Mouse (Mus musculus) intestine, embryonic 16.5 days (tissue): ENCODE measurements around the gene Tcf7l1. TPM values are rescaled to one million over a fixed set of nuclear protein-coding genes. Genes with fewer than 3 reads are reported as not detected.

Source experiments
- ATAC-seq: fragments of 200-750 bp; cut with Nextera tagmentation; 2 replicates; pipeline ENCODE4 v1.8.0; 2017; ENCODE audit warnings: moderate TSS enrichment, moderate library complexity
- H3K27ac ChIP-seq: fragments of 300-500 bp; sonication (generic); 2 replicates; pipeline ENCODE4 v1.5.1; 2014; ENCODE audit warnings: mild to moderate bottlenecking, low read length
- H3K27me3 ChIP-seq: fragments of 300-500 bp; sonication (generic); replicated peaks from 2 replicates; pipeline ENCODE4 v1.6.1; 2014; ENCODE audit warnings: low read length, control low read depth, mixed read lengths; ENCODE audit not compliant: control insufficient read depth, insufficient read depth
- H3K36me3 ChIP-seq: fragments of 300-500 bp; sonication (generic); 2 replicates; pipeline ENCODE4 v1.6.1; 2014; ENCODE audit warnings: low read length, control low read depth; ENCODE audit not compliant: control insufficient read depth, insufficient read depth
- H3K4me1 ChIP-seq: fragments of 300-500 bp; sonication (generic); 2 replicates; pipeline ENCODE4 v1.6.1; 2014; ENCODE audit warnings: low read length, control low read depth, mixed read lengths; ENCODE audit not compliant: control insufficient read depth, insufficient read depth
- H3K4me2 ChIP-seq: fragments of 300-500 bp; sonication (generic); 2 replicates; pipeline ENCODE4 v1.6.1; 2014; ENCODE audit warnings: low read depth, low read length, control low read depth
- H3K4me3 ChIP-seq: fragments of 300-500 bp; sonication (generic); 2 replicates; pipeline ENCODE4 v1.5.1; 2014; ENCODE audit warnings: mild to moderate bottlenecking, low read length
- H3K9ac ChIP-seq: fragments of 300-500 bp; sonication (generic); 2 replicates; pipeline ENCODE4 v1.6.1; 2014; ENCODE audit warnings: low read depth, low read length
- H3K9me3 ChIP-seq: fragments of 300-500 bp; sonication (generic); 2 replicates; pipeline ENCODE4 v1.6.1; 2016; ENCODE audit warnings: low read length, control low read depth; ENCODE audit not compliant: control insufficient read depth
- WGBS: fragments of 180-500 bp; shearing (Covaris S2); extraction: QIAGEN DNeasy Blood & Tissue Kit; methylation state at CpG from one replicate; pipeline ENCODE4 v1.1.7; 2014; 5-methylcytosine and 5-hydroxymethylcytosine counted together
- polyA plus RNA-seq: library from polyadenylated mRNA; unstranded; fragments of >200 nt; fragmentation: Nextera tagmentation; extraction: Ambion mirVana; gene quantifications from 2 replicates; pipeline ENCODE4 v1.2.1, GENCODE M21; 2015

Tcf7l1 gene
- polyA plus RNA-seq, 1 experiment from 2014 or later = 8.5 TPM

DNA sequence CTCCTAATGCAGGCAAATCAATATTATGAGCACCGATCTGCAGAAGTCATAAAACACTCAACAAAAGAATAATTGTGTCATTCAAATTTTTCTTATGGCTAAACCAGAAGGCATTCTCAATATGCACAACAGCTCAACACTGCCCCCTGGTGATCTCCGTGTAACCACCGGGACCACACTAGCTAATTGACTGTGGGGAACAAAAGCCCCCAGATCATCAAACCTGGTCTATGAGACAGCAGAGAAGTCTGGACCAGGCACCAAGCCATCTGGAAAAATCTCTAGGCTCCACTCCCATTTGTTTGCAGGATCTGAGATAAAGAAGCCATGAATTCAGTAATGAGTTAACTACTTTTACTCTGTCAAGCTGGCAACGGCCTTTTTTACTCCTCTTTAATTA, 122.0 kb downstream of the Tcf7l1 start:
- H3K36me3 ChIP-seq = no peaks in the 10 kb centered on the region
- no peaks in the 10 kb centered on the region for H3K27me3 ChIP-seq
- H3K4me2 ChIP-seq = no peak overlapping the region
- H3K4me3 ChIP-seq = no peak overlapping the region
- no peak overlapping the region for H3K27ac ChIP-seq
- 55% methylated on average over 4 of the region's 4 CpGs for WGBS
- ATAC-seq = no peak
- peaks cover 23% of the 10 kb centered on the region; the same call in 1 of the 2 replicates for H3K4me1 ChIP-seq
- no peak overlapping the region for H3K9ac ChIP-seq
- no peaks in the 10 kb centered on the region for H3K9me3 ChIP-seq

DNA sequence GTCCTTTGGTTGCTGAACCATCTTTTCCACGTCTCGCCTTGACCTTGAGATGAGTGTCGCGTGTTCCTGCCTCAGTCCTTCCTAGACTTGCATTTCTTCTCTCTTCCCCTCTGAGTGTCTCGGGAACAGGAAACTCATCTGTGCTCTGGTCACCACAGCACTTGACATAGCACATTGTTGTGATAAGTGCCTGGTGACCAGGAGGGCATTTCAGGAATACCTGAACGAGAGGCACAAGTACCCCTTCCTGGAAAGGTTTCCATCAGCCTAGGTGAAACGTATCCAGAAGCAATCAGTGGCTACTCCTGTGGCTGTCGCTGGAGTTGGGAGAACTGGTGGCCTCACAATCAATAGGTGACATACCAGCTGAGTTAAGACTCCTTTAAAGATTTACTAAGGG, 124.8 kb downstream of the Tcf7l1 start:
- no peak overlapping the region for H3K9ac ChIP-seq
- no peaks in the 10 kb centered on the region for H3K36me3 ChIP-seq
- H3K4me2 ChIP-seq = no peak overlapping the region
- H3K27ac ChIP-seq = no peak overlapping the region
- peaks cover 40% of the 10 kb centered on the region for H3K4me1 ChIP-seq
- no peaks in the 10 kb centered on the region for H3K9me3 ChIP-seq
- no peaks in the 10 kb centered on the region for H3K27me3 ChIP-seq
- 46% methylated on average over 8 of the region's 8 CpGs for WGBS
- no peak overlapping the region for H3K4me3 ChIP-seq
- no peak for ATAC-seq

DNA sequence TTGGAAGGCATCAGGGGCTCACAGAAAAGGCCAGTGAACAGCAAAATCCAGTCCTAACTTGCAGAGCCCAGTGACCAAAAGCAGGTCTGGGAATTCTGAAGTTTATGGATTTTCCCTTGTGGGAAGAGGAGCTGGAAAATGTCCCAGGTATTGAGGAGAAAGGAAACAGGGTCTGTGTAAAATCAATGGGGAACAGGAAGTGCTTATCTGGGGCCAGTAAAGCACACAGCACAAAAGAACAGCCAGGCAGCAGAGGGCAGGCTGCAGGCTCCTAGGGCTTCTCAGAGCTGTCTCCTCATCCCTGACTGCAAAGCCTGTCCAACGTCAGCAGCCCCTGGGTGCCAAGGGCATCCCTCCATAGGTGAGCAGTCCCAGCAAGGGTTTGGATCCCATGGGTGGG, 126.1 kb downstream of the Tcf7l1 start:
- no peaks in the 10 kb centered on the region for H3K9me3 ChIP-seq
- H3K4me1 ChIP-seq = peaks cover 41% of the 10 kb centered on the region
- 11% methylated on average over 1 of the region's 1 CpGs for WGBS

DNA sequence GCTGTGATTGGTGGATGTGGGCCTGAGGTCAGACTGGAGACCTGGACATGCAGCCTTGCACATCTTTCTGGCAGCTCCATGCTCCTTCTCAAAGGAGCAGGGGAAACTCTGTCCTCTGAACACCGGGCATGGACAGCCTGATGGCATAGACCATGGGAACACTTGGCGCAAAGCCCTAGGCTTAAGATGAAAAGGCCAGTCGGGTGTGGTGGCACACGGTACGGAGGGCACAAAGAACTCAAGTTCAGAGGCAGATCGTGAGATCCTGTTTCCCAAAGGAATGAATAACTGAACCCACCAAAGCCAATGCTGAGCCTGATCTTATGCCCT, 128.7 kb downstream of the Tcf7l1 start:
- Histone ChIP-seq H3K4me2 (no peak overlapping the region), H3K4me3 (no peak overlapping the region), H3K36me3 (no peaks in the 10 kb centered on the region), H3K9ac (no peak overlapping the region), H3K27me3 (no peaks in the 10 kb centered on the region), H3K9me3 (no peaks in the 10 kb centered on the region), H3K27ac (peak overlapping the region; percentile 73), H3K4me1 (peaks cover 53% of the 10 kb centered on the region)
- no peak; the same call in 1 of the 2 replicates for ATAC-seq
- WGBS = 73% methylated on average over 6 of the region's 6 CpGs

More for the DNA sequence above, 126.1 kb downstream of the Tcf7l1 start:
- no peaks in the 10 kb centered on the region for H3K27me3 ChIP-seq
- ATAC-seq = no peak; the same call in 1 of the 2 replicates
- no peak overlapping the region for H3K4me3 ChIP-seq
- no peaks in the 10 kb centered on the region for H3K36me3 ChIP-seq
- no peak overlapping the region for H3K9ac ChIP-seq
- peak overlapping the region; percentile 43 for H3K27ac ChIP-seq
- H3K4me2 ChIP-seq = no peak overlapping the region

DNA sequence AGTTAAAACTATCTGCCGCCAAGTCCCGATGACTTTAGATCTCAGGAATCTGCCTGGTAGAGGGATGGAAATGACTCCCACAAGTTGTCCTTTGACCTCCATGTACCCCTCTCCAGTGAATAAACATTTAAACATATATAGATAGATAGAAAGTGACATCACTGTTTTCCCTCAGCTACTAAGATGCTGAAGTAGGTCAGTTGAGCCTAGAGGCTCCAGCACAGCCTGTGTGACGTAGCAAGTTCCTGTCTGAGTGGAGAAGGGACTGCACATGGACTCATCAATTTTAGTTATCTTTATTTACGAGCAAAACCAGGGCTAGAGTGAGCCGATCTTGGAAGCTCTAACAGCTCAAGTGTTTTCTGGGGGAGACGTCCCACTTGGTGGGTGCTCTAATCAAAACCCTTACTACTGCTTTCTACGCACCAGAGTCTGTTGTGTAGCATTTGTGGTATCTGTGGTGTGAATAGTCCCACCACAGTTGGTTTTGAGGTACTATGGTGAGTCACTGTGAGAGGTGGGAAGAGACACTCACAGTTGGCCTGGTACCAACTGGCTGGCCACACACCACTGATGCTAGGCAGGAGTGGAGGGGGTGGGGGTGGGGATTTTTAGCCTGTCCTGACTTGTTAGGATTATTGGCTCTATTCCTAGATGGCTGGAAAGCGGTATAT, 129.2 kb downstream of the Tcf7l1 start:
- ATAC-seq = peak; percentile 53
- H3K27ac ChIP-seq = peak overlapping the region; percentile 73
- H3K4me1 ChIP-seq = peaks cover 58% of the 10 kb centered on the region
- 43% methylated on average over 8 of the region's 8 CpGs for WGBS
- no peak overlapping the region for H3K9ac ChIP-seq
- H3K36me3 ChIP-seq = no peaks in the 10 kb centered on the region
- no peak overlapping the region for H3K4me3 ChIP-seq
- no peak overlapping the region for H3K4me2 ChIP-seq
- H3K27me3 ChIP-seq = no peaks in the 10 kb centered on the region
- no peaks in the 10 kb centered on the region for H3K9me3 ChIP-seq

DNA sequence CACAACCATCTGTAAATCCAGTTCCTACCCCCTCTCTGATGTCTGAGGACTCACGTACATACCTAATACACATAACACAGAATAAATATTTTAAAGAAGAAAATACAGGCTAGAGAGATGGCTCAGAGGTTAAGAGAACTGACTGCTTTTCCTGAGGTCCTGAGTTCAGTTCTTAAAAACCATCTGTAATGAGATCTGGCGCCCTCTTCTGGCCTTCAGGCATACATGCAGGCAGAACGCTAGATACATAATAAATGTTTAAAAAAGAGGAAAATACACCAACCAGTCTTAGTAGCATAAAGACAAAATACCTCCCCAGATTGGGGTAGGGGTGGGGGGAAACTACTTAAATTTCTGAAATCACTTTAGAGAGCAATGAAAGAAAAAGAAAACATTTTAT, 131.0 kb downstream of the Tcf7l1 start:
- H3K36me3 ChIP-seq = no peaks in the 10 kb centered on the region
- H3K9me3 ChIP-seq = no peaks in the 10 kb centered on the region
- H3K4me2 ChIP-seq = no peak overlapping the region
- WGBS = 57% methylated on average over 3 of the region's 3 CpGs
- no peak overlapping the region for H3K27ac ChIP-seq
- H3K27me3 ChIP-seq = no peaks in the 10 kb centered on the region
- H3K9ac ChIP-seq = no peak overlapping the region
- H3K4me1 ChIP-seq = peaks cover 54% of the 10 kb centered on the region
- no peak overlapping the region for H3K4me3 ChIP-seq
- no peak for ATAC-seq

DNA sequence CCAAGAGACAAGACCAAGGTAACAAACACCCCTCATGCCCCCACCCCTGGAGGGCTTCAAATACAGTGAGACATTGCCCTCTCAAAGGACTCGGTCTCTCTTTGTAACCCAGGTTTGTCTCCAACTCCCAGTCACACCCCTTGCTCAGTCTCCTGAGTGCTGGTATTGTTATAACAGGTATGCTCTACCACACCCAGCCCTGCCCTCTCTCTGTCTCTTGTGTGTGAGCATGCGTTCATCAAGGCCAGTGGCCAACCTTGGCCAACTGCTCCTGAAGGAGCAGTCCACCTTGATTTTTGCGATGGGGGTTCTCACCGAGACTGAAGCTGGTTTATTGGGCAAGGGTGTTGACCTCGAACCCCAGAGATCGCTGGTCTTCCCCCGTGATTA, 133.0 kb downstream of the Tcf7l1 start:
- Histone ChIP-seq H3K27me3 (no peaks in the 10 kb centered on the region), H3K4me3 (no peak overlapping the region), H3K9ac (no peak overlapping the region), H3K36me3 (no peaks in the 10 kb centered on the region), H3K4me1 (peaks cover 44% of the 10 kb centered on the region), H3K27ac (peak overlapping the region; percentile 88), H3K9me3 (no peaks in the 10 kb centered on the region), H3K4me2 (no peak overlapping the region)
- ATAC-seq = 0 out of 2 replicates have a peak, but pooled peaks have one; percentile 9
- 65% methylated on average over 7 of the region's 7 CpGs for WGBS

DNA sequence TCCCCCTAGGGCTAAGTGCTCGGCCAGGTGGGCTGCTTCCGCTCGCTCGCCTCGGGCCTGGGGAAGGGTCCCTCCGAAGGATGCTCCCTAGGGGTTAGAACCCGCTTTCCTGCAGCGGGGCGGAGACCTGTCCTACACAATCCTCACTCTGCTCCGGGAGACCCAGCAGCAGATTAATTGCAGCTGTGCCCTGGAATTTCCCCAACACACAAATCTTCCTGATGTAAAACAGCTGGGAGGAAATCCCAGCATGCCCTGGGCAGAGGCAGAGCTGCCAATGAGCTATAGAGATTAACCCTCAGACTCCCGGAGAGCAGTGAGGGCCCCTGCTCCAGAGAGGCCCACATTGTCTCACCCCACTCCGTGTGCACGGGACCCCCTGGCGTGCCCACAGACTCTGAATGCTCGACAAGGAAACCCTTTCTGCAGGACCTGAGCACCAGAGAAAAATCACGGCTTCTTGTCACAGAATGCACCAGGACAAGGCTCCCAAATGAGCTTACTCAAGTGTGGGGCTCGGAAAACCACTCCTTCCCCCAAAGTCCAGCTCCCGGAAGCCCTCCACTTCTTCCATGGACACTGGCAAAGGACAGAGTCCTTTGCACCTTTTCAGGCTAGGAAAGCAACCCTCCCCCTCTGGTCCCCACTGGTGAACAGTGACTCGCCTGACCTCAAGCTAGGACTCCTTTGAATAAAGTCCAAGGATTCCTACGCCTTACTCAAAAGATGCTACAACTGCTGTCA, 133.6 kb downstream of the Tcf7l1 start:
- Histone ChIP-seq H3K4me3 (peak overlapping the region; percentile 33), H3K9ac (peak overlapping the region; percentile 50), H3K27ac (peak overlapping the region; percentile 88), H3K9me3 (no peaks in the 10 kb centered on the region), H3K4me1 (peaks cover 44% of the 10 kb centered on the region), H3K27me3 (no peaks in the 10 kb centered on the region), H3K36me3 (no peaks in the 10 kb centered on the region), H3K4me2 (peak overlapping the region; percentile 50)
- WGBS = 28% methylated on average over 20 of the region's 20 CpGs
- peak; percentile 79 for ATAC-seq

DNA sequence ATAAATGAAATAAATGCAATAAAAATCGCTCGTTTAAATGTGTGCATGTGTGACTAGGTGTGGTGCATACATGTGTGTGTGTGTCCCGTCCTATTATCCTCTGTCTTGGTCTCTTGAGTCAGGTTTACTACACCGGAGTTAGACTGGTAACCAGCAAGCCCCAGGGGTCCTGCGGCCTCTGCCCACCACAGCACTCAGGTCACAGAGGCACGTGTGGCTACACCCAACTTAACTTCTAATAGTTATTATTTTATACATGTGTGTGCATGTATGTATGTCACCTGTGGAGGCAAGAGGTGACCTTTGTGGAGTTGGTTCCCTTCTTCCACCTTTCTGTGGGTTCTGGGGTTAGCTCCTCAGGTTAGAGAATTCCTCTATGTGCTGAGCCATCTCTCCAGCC, 134.7 kb downstream of the Tcf7l1 start:
- Histone ChIP-seq H3K27ac (0 out of 2 replicates have a peak overlapping the region, but pooled peaks have one; percentile 33), H3K36me3 (no peaks in the 10 kb centered on the region), H3K4me1 (peaks cover 35% of the 10 kb centered on the region), H3K27me3 (no peaks in the 10 kb centered on the region), H3K4me3 (no peak overlapping the region), H3K9ac (no peak overlapping the region), H3K9me3 (no peaks in the 10 kb centered on the region), H3K4me2 (no peak overlapping the region)
- 90% methylated on average over 6 of the region's 6 CpGs for WGBS
- ATAC-seq = no peak
